Mouse (Mus musculus): Measurements from ENCODE around the gene Bmp2k.
"Not testable (repeated sequence)": the region's sequence is repeated elsewhere in the genome, so short reads cannot be mapped to it uniquely, and the experiment has no call there.

- TF ChIP-seq CTCF (IDR thresholded peaks at IDR 0.05; ENCODE audit: control insufficient read depth, insufficient read depth, insufficient replicate concordance, low read depth, low read length); POLR2A (IDR thresholded peaks at IDR 0.05; ENCODE audit: control insufficient read depth, low read depth, low read length): not testable (repeated sequence)
Measured at GRCm38 (mm10) chr5:97009140-97009539, 11.7 kb downstream of the Bmp2k start.
